Mouse (Mus musculus) frontal cortex, postnatal 14 days (tissue): ENCODE data around the gene AI854703.
"Not testable (repeated sequence)": the region's sequence is repeated elsewhere in the genome, so short reads cannot be mapped to it uniquely, and the experiment has no call there.

Experiments used
- DNase-seq, 2 experiments: peaks; one replicate each; pipeline ENCODE4 v3.0.0; 2022; ENCODE audit warnings: low spot score in 2 of 2

The AI854703 gene

DNA sequence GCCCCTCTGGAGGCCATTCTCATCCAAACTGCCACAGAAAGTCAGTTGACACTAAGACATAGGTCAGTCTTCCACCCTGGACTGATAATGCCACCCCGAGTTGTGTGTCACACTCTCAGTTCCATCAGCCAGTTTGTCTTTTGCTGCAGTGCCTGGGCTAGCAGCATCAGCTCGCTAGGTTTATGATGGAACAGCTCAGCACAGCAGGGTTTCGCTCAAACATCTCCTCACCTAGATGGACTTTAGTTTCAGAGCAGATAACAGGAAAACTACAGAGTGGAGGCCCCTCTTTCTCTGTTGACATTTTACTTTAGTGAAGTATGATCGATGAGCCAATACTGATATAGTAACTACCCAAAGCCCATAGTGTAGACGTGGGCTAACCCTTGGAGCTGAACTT lies 11.8 kb upstream of the AI854703 start:
- no peak for DNase-seq

- DNase-seq, result no peak
Observed at GRCm38 (mm10) chr6:48620031-48620430, 6.5 kb upstream of the AI854703 start.

DNA sequence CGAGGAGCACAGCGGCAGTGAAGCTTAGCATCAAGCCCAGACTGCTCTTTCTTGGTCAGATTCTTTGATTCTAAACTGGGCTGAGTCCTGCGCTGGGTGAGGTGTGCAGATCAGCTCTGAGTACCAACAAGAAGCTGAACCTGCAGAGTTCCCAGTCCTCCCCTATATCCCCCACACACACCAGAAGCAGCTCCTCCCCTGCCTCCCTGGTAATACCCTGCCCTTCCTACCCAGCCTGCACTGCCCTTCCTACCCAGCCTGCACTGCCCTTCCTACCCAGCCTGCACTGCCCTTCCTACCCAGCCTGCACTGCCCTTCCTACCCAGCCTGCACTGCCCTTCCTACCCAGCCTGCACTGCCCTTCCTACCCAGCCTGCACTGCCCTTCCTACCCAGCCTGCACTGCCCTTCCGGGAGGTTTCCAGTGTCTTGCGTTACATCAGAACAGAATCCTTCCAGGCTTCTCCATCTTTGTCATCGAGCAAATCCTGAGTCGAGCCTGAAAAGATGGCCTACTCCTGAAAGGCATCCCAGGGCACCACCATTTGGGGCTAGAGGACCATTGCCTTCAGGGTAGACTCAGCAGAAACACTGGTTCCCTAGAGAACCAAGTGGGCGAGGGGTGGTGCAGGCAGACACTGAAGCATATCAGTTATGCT lies 4.2 kb upstream of the AI854703 start:
- DNase-seq, result not testable (repeated sequence)

DNA sequence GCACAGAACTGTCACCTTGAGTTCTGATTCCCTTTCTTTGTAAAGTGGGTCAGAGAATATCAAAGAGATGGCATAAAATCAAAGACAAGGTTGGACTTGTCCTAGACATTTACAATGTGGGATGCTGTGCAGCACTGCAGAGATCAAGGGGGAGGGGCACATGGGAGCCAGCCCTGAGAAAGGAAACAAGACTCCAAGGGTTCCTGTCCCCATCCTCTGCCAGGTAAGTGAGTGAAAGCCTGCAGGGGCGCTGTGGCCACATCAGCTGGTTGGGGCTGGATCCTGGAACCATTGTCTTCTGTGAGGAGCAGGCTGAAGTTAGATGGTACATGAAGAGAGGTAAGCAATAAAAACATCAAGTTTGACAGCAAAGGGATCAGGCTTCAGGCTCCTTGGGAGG lies 3.1 kb upstream of the AI854703 start:
- no peak for DNase-seq

DNA sequence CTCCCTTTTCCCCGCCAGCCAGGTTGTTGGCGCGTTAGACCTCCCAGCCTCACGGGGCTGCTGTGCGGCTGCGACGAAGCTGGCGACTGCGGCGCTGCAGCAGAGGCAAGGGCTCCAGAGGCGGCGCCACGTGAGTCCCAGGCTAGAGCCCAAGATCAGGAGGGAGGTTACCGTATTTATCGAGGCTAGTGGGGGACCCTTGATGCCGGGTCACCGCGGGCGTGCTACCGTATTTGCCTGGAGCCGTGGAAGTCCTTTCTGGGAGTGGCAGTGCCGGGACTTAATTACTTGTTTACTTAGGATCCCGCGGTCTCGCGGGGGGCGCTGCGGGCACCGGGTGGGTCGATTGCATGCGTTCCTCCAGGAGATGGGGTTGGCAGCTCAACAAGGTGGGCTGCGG lies 420 bp downstream of the AI854703 start:
- peak; percentile 39 to 49 for DNase-seq

- DNase-seq, result no peak
Observed at GRCm38 (mm10) chr6:48627511-48627924, 954 bp downstream of the AI854703 start.

GRCm38 (mm10) chr6:48628377-48628776 lies 1.8 kb downstream of the AI854703 start:
- DNase-seq, result no peak

DNA sequence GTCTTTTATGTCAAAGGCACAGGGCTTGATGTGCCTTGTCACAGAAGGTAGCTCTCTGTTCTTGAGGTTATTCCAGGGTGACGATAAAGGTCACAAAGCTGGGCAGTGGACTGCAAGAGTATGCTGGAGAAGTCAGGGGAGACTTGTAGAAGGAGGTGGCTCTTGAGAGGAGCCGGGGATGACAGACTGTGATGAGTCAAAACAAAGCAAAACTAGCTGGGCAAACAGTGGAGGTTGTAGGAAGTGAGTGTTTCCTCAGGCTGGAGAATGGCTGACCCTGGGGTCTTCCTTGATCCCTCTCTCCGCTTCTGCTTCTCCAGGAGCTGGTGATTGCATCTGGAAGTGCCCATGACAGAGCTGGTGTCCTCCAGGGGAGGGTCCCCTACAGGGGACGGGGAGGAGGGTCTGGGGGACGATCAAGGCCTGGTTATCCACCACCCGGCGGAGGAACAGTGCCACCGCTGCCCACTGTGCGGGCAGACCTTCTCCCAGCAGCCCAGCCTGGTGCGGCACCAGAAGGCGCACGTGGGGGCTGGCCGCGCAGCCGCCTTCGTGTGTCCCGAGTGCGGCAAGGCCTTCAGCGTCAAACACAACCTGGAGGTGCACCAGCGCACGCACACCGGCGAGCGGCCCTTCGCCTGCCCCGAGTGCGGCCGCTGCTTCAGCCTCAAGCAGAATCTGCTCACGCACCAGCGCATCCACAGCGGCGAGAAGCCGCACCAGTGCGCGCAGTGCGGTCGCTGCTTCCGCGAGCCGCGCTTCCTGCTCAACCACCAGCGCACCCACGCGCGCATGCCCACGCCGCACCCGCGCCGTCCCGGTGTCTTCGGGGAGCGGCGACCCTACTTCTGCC lies 2.5 kb downstream of the AI854703 start:
- DNase-seq, result peak in 1 of 2 experiments; percentile 37

DNA sequence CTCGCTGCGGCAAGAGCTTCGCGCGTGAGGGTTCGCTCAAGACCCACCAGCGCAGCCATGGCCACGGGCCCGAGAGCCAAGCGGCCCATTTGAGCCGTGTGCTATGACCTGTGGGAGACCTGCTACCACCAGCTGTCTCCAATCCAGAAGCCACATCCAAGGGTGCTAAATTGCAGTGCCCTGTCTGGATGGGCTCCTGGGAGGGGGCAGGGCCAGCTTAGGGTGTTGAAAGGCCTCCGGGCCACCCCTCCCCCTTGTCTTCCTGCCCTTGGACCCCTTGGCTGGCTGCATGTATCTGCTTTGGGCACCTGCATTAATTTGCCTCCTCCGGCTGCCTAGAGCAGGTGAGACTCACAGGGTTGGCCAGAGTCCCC lies 3.1 kb downstream of the AI854703 start:
- no peak for DNase-seq

GRCm38 (mm10) chr6:48630831-48631230 lies 4.3 kb downstream of the AI854703 start:
- no peak for DNase-seq

DNA sequence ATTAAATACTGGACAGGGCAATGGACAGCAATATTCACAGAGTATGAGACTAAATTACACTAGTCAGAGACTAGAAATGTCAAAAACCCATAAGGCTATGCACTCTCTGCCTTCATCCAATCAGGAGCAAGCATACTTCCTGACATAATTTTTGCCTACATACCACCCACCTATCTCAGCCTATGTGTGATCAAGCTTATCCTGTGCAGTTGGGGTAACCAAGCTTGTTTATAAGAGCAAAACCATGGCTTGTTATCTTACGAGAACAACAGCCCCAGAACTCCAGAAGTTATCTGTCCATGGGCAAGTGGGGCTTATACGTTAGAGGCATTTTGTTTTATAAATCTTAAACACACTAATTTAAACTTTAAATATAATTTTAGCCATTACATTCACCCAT lies 8.5 kb downstream of the AI854703 start:
- no peak for DNase-seq

DNA sequence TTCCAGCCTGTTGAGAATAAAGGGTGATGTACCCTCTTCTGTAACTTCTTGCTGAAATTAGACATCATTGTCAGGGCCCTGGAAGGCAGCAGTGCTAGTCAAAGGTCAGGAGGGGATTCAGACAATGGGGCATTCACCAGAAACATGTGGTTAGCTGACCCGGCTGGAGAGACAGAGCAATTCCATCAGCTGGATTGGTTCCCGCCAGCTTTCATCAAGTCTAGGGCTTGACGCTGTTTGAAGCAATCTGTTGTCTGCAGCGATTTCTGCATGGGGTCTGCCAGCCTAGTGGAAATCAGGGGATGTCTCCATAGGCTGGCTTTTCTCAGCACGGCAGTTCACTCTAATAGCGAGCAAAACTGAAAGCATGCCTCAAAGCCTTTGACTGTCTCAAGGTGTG lies 10.0 kb downstream of the AI854703 start:
- DNase-seq, result no peak

GRCm38 (mm10) chr6:48637811-48638500 lies 11.4 kb downstream of the AI854703 start:
- DNase-seq, result no peak

- no peak for DNase-seq
Observed at GRCm38 (mm10) chr6:48638553-48638952, 12.0 kb downstream of the AI854703 start.

- DNase-seq, result no peak
Observed at GRCm38 (mm10) chr6:48641391-48641790, 14.8 kb downstream of the AI854703 start.

GRCm38 (mm10) chr6:48642764-48643292 lies 16.3 kb downstream of the AI854703 start:
- no peak for DNase-seq

DNA sequence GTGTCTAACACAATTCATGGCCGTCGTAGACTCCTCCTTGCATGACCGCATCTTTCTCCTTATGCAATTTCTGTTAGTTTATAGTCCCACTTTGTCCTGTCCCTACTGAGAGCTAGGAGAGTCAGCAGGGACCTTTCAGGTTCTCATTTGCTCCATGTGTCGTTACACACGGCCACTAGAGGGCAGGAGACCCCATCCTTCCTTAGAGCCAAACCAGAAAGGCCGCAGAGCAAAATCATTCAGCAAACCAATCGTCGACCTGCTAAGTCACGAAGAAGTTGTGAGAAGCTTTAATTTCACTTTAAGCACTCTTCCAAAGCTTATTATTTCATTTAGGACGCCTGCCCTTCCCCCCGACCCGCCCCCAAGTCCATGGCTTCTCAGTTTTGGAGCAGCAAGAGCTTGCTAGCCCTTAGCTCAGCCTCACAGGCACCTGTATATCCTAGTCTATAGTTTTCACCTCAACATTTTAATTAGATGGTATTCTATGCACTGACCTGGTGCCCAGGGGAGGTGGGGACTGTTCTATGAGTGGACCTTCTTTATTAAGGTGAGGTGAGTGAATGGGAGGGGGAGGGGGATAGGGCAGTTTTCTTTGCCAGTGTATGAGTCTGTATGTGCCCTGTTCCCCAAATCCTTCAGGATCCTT lies 19.2 kb downstream of the AI854703 start:
- peak in 1 of 2 experiments; percentile 58 for DNase-seq

DNA sequence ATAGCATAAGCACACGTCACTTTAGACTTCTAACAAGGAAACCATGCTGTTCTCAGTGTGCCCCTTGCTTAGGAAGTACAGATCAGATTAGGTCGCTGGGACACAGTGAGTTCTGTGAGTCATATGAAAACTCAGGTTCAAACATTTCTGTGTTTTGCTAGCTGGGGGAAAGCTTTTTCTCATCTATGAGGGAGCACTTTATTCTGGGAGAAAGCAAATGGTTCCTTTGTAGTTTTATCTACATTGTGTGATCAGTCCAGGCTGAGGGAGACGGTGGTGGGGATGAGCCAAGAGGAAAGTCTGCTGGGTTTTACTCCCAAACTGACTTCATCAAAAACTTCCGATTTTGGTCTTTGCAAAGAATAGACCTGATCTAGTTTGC lies 19.7 kb downstream of the AI854703 start:
- DNase-seq, result no peak

GRCm38 (mm10) chr6:48646995-48647394 lies 20.4 kb downstream of the AI854703 start, which contains the start of gene Gimap8:
Gene Gimap8, plus strand, starts transcription at chr6:48647234.
- no peak for DNase-seq

DNA sequence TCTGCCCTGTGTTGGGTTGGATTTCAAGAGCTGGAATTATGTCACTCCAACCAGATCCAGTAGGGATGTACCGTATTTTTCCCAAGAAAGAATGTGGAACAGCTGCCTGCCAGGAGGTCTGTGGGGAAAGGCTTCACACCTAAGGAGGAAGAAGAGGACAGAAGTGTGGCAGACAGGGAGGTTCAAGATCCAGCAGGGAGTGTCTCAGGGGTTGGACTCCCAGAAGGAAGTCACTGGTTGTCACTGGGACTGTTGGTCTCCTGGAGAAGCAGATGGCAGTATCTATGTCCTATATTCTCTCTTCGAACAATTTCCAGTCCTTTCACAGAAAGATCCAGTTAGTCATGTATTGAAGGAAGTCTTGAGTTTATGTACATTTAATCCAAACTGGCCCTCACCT lies 21.0 kb downstream of the AI854703 start:
- DNase-seq, result no peak

DNA sequence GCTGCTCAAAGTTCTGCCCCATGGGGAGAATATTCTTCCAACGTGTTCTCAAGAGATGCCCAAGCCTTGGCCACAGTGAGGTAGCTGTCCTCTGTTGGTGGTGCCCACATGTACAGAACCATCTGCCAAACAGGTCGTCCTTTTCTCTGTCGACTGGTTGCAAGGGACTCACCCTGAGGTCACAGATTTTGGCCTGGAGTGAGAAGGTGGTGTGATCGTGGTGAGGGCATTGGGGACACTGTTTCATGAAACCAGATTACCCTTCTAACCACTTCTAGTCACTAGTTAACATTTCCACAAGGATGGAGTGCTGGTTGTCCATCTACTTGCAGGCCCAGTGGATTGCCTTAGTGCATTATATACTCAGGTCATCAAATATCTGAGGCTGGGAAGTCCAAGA lies 22.2 kb downstream of the AI854703 start:
- DNase-seq, result no peak

DNA sequence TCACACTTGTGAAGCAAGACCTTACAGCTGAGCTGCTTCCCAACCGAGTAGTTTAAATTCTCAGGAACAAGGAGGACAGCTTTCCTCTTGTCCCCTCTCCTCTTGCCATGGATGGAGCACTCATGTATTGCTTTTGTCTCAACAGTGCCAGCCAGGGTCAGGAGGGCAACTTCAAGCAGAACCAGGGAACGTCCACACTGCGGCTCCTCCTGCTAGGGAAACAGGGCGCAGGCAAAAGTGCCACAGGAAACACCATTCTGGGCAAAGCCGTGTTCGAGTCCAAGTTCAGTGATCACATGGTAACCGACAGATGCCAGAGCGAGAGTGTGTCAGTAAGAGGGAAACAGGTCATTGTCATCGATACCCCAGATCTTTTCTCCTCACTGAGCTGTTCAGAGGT lies 23.5 kb downstream of the AI854703 start:
- no peak for DNase-seq
